Mouse (Mus musculus): ENCODE measurements around the gene Pdia3.
"Not testable (repeated sequence)": the region's sequence is repeated elsewhere in the genome, so short reads cannot be mapped to it uniquely, and the experiment has no call there.

Gene Pdia3

GRCm38 (mm10) chr2:121452361-121452760 is 38.8 kb downstream of the Pdia3 start:
- POLR2A ChIA-PET = interaction anchor here in 2 of 4 experiments (0.7 to 3.1 kb wide), 11 partner anchors 8 to 57 kb away, joined by 3 to 17 read pairs (median 6); partner anchors contain the start of genes Mfap1b (in 2 of the 2) and Ell3 (in 1 of the 2)
- CTCF ChIA-PET = no interaction called here

- POLR2A ChIA-PET = interaction anchor here in 3 of 4 experiments (0.7 to 3.1 kb wide), 17 partner anchors 8 to 70 kb away, joined by 3 to 17 read pairs (median 4); partner anchors contain the start of genes Mfap1b (in 2 of the 3), Catsper2 (in 1 of the 3), Ell3 (in 1 of the 3) and Pdia3 (in 1 of the 3)
- CTCF ChIA-PET = interaction anchor here in 1 of 4 experiments (0.6 kb wide), 1 partner anchor 85 kb away, joined by 3 read pairs; no protein-coding TSS in a partner anchor
Observed at GRCm38 (mm10) chr2:121452990-121453389, 39.4 kb downstream of the Pdia3 start, which contains the start of gene Hypk. Hypk (plus strand) TSS chr2:121453290.

GRCm38 (mm10) chr2:121453917-121454316 is 40.3 kb downstream of the Pdia3 start:
- CTCF ChIA-PET = interaction anchor here in 2 of 4 experiments (0.6 kb wide), 2 partner anchors 46 to 303 kb away, joined by 3 to 4 read pairs; no protein-coding TSS in a partner anchor

GRCm38 (mm10) chr2:121455534-121455933 is 42.0 kb downstream of the Pdia3 start:
- ChIA-PET POLR2A (interaction anchor here in 1 of 4 experiments (0.9 to 3.3 kb wide), 7 partner anchors 7 to 284 kb away, joined by 3 to 26 read pairs (median 3); partner anchors contain the start of genes Mfap1b and Serf2), CTCF (no interaction called here)

More at GRCm38 (mm10) chr2:121453917-121454316, 40.3 kb downstream of the Pdia3 start:
- POLR2A ChIA-PET = interaction anchor here in 2 of 4 experiments (0.9 to 3.1 kb wide), 16 partner anchors 9 to 314 kb away, joined by 3 to 17 read pairs (median 4); partner anchors contain the start of genes Catsper2 (in 2 of the 2), Mfap1b (in 2 of the 2), Pdia3 (in 2 of the 2) and Adal (in 1 of the 2)

- ChIA-PET CTCF (interaction anchor here in 3 of 4 experiments (0.6 to 0.9 kb wide), 4 partner anchors 8 to 60 kb away, joined by 3 to 9 read pairs (median 3); partner anchors contain the start of gene Serf2 (in 1 of the 3)), POLR2A (interaction anchor here (0.5 to 5.0 kb wide), 40 partner anchors 8 to 1981 kb away, joined by 3 to 59 read pairs (median 4); partner anchors contain the start of genes Mfap1b (in 4 of the 4), Catsper2 (in 3 of the 4), Pdia3 (in 3 of the 4) and Serf2 (in 3 of the 4))
Observed at GRCm38 (mm10) chr2:121456692-121457642, 43.4 kb downstream of the Pdia3 start, which contains the start of gene Serinc4. Serinc4 (minus strand) TSS chr2:121456781.

GRCm38 (mm10) chr2:121460071-121460470 is 46.5 kb downstream of the Pdia3 start:
- CTCF ChIA-PET = interaction anchor here in 2 of 4 experiments (0.7 to 1.1 kb wide), 2 partner anchors 25 kb away, joined by 3 to 4 read pairs; no protein-coding TSS in a partner anchor
- POLR2A ChIA-PET = interaction anchor here in 2 of 4 experiments (0.6 to 5.0 kb wide), 5 partner anchors 11 to 496 kb away, joined by 3 to 59 read pairs (median 4); partner anchors contain the start of genes Catsper2 (in 1 of the 2), Ctdspl2 (in 1 of the 2), Mageb3 (in 1 of the 2) and Pdia3 (in 1 of the 2)

- CTCF ChIA-PET = not testable (repeated sequence)
Observed at GRCm38 (mm10) chr2:121468982-121469381, 55.4 kb downstream of the Pdia3 start.

GRCm38 (mm10) chr2:121472783-121473182 is 59.2 kb downstream of the Pdia3 start:
- POLR2A ChIA-PET = interaction anchor here in 1 of 4 experiments (0.7 to 2.4 kb wide), 6 partner anchors 14 to 75 kb away, joined by 3 to 17 read pairs (median 3); partner anchors contain the start of genes Serf2 and Serinc4
- CTCF ChIA-PET = interaction anchor here in 1 of 4 experiments (0.7 kb wide), 1 partner anchor 352 kb away, joined by 6 read pairs; no protein-coding TSS in a partner anchor

More at GRCm38 (mm10) chr2:121468982-121469381, 55.4 kb downstream of the Pdia3 start:
- POLR2A ChIA-PET = not testable (repeated sequence)

GRCm38 (mm10) chr2:121473301-121474179 is 60.0 kb downstream of the Pdia3 start, which contains the start of gene Mfap1b:
Mfap1b (minus strand) TSS chr2:121474067.
- POLR2A ChIA-PET = interaction anchor here (0.6 to 2.4 kb wide), 45 partner anchors 9 to 812 kb away, joined by 3 to 29 read pairs (median 4); partner anchors contain the start of genes Serf2 (in 4 of the 4), Catsper2 (in 3 of the 4), Pdia3 (in 3 of the 4) and Serinc4 (in 3 of the 4)

GRCm38 (mm10) chr2:121474180-121474535 is 60.6 kb downstream of the Pdia3 start:
- POLR2A ChIA-PET = interaction anchor here (0.6 to 2.4 kb wide), 46 partner anchors 9 to 1580 kb away, joined by 3 to 29 read pairs (median 4); partner anchors contain the start of genes Serf2 (in 4 of the 4), Catsper2 (in 3 of the 4), Pdia3 (in 3 of the 4) and Serinc4 (in 3 of the 4)
- CTCF ChIA-PET = interaction anchor here in 2 of 4 experiments (0.6 to 1.3 kb wide), 4 partner anchors 9 to 47 kb away, joined by 3 to 7 read pairs (median 4); partner anchors contain the start of gene Serf2 (in 1 of the 2)

More at GRCm38 (mm10) chr2:121473301-121474179, 60.0 kb downstream of the Pdia3 start, which contains the start of gene Mfap1b:
- CTCF ChIA-PET = interaction anchor here in 2 of 4 experiments (0.6 to 1.3 kb wide), 4 partner anchors 10 to 47 kb away, joined by 3 to 7 read pairs (median 4); partner anchors contain the start of gene Serf2 (in 1 of the 2)

- CTCF ChIA-PET = interaction anchor here in 1 of 4 experiments (1.3 kb wide), 1 partner anchor 8 kb away, joined by 3 read pairs; no protein-coding TSS in a partner anchor
- POLR2A ChIA-PET = interaction anchor here in 2 of 4 experiments (1.2 to 2.4 kb wide), 7 partner anchors 8 to 34 kb away, joined by 4 to 29 read pairs (median 9); partner anchors contain the start of genes Serf2 (in 2 of the 2), Hypk (in 1 of the 2) and Serinc4 (in 1 of the 2)
Observed at GRCm38 (mm10) chr2:121475306-121475705, 61.7 kb downstream of the Pdia3 start.

- ChIA-PET CTCF (interaction anchor here in 2 of 4 experiments (0.5 to 0.7 kb wide), 3 partner anchors 35 to 481 kb away, joined by 3 to 4 read pairs (median 3); no protein-coding TSS in a partner anchor), POLR2A (interaction anchor here (0.5 to 2.8 kb wide), 21 partner anchors 11 to 719 kb away, joined by 3 to 16 read pairs (median 5); partner anchors contain the start of genes Serf2 (in 4 of the 4), Catsper2 (in 2 of the 4), Pdia3 (in 2 of the 4) and Serinc4 (in 2 of the 4))
Observed at GRCm38 (mm10) chr2:121477491-121478266, 64.1 kb downstream of the Pdia3 start.

- POLR2A ChIA-PET = interaction anchor here in 2 of 4 experiments (0.7 to 1.9 kb wide), 4 partner anchors 31 to 68 kb away, joined by 3 to 7 read pairs (median 4); partner anchors contain the start of genes Catsper2 (in 1 of the 2), Pdia3 (in 1 of the 2) and Serf2 (in 1 of the 2)
- CTCF ChIA-PET = interaction anchor here in 3 of 4 experiments (0.6 to 1.3 kb wide), 5 partner anchors 24 to 1490 kb away, joined by 3 to 7 read pairs (median 3); partner anchors contain the start of genes Catsper2 (in 1 of the 3), Pdia3 (in 1 of the 3) and Serinc4 (in 1 of the 3)
Observed at GRCm38 (mm10) chr2:121480498-121480897, 66.9 kb downstream of the Pdia3 start.

GRCm38 (mm10) chr2:121480916-121481315 is 67.3 kb downstream of the Pdia3 start:
- ChIA-PET POLR2A (interaction anchor here (0.6 to 1.9 kb wide), 6 partner anchors 32 to 1598 kb away, joined by 3 to 7 read pairs (median 4); partner anchors contain the start of genes Serf2 (in 2 of the 4), Catsper2 (in 1 of the 4), Frmd5 (in 1 of the 4) and Pdia3 (in 1 of the 4)), CTCF (interaction anchor here in 3 of 4 experiments (0.6 to 1.3 kb wide), 7 partner anchors 24 to 1667 kb away, joined by 3 to 7 read pairs (median 3); partner anchors contain the start of genes Catsper2 (in 1 of the 3), Pdia3 (in 1 of the 3) and Serinc4 (in 1 of the 3))

All from embryonic stem cell, embryonic (primary cell).